Mouse (Mus musculus) CH12.LX (cell line): ENCODE measurements around the gene Dolk. TPM values are rescaled to one million over a fixed set of nuclear protein-coding genes. Genes with fewer than 3 reads are reported as not detected.
A peak's percentile ranks its signal among the peaks of the same experiment; 100 is the strongest.

ENCODE experiments used
- DNase-seq: peaks from one replicate; pipeline ENCODE4 v3.0.0-alpha.2; 2013; ENCODE audit errors: extremely low read depth
- H3K27ac ChIP-seq: 2 replicates; pipeline ENCODE4 v1.5.1; 2012; ENCODE audit warnings: low read depth, mild to moderate bottlenecking, control low read depth, moderate library complexity; ENCODE audit not compliant: insufficient read depth
- H3K27me3 ChIP-seq: replicated peaks from 2 replicates; pipeline ENCODE3; 2012; ENCODE audit warnings: inconsistent platforms
- H3K36me3 ChIP-seq, 2 experiments: replicated peaks in 1 of 2; 2 replicates each; pipeline versions ENCODE3 to v1.6.1; 2012; ENCODE audit warnings: inconsistent platforms in 1 of 2, low read length in 1 of 2, mild to moderate bottlenecking in 1 of 2, mixed read lengths in 1 of 2, moderate library complexity in 1 of 2; ENCODE audit not compliant: control insufficient read depth in 1 of 2, insufficient read depth in 1 of 2
- H3K4me1 ChIP-seq, 2 experiments: 2 replicates each; pipeline ENCODE4 v1.6.1; 2012; ENCODE audit warnings: inconsistent platforms in 1 of 2, moderate library complexity in 1 of 2; ENCODE audit not compliant: insufficient read depth in 2 of 2, control insufficient read depth in 1 of 2
- H3K4me2 ChIP-seq: 2 replicates; pipeline ENCODE4 v1.6.1; 2012; ENCODE audit warnings: low read depth, mild to moderate bottlenecking, control low read depth; ENCODE audit not compliant: poor library complexity, insufficient read depth, severe bottlenecking
- H3K4me3 ChIP-seq, 3 experiments: fragments of 150-350 bp in 1 of 3; sonication (generic) in 1 of 3; replicated peaks in 1 of 3; 2 replicates each; pipeline versions ENCODE3 to v1.5.1; 2011 to 2012; ENCODE audit warnings: low read depth in 2 of 3, low read length in 2 of 3, mild to moderate bottlenecking in 2 of 3, moderate library complexity in 2 of 3, control low read depth in 1 of 3, improper control_type of control experiment in 1 of 3, inconsistent platforms in 1 of 3, mixed read lengths in 1 of 3; ENCODE audit not compliant: poor library complexity in 1 of 3
- H3K79me2 ChIP-seq: replicated peaks from 2 replicates; pipeline ENCODE4 v1.6.1; 2012; ENCODE audit warnings: mild to moderate bottlenecking, moderate library complexity; ENCODE audit not compliant: control insufficient read depth, poor library complexity, insufficient read depth, severe bottlenecking; ENCODE audit errors: extremely low read depth
- H3K9ac ChIP-seq: 2 replicates; pipeline ENCODE4 v1.6.1; 2012; ENCODE audit warnings: low read depth, mild to moderate bottlenecking, control low read depth, moderate library complexity; ENCODE audit not compliant: insufficient read depth
- H3K9me3 ChIP-seq: replicated peaks from 2 replicates; pipeline ENCODE3; 2012; ENCODE audit warnings: low read length, inconsistent platforms, mixed read lengths
- BHLHE40 ChIP-seq: IDR thresholded peaks from 2 replicates; pipeline ENCODE4 v1.6.1; 2011; ENCODE audit warnings: mild to moderate bottlenecking, low read depth, low read length, improper control_type of control experiment
- CHD1 ChIP-seq: IDR thresholded peaks from 2 replicates; pipeline ENCODE4 v1.6.1; 2012; ENCODE audit warnings: low read depth, low read length, improper control_type of control experiment, inconsistent platforms
- CHD2 ChIP-seq: IDR thresholded peaks from 2 replicates; pipeline ENCODE4 v1.6.1; 2011; ENCODE audit warnings: low read length, improper control_type of control experiment
- E2F4 ChIP-seq: IDR thresholded peaks from 2 replicates; pipeline ENCODE4 v1.6.1; 2011; ENCODE audit warnings: low read depth, low read length, improper control_type of control experiment; ENCODE audit not compliant: insufficient replicate concordance
- ELF1 ChIP-seq: IDR thresholded peaks from 2 replicates; pipeline ENCODE4 v1.6.1; 2014; ENCODE audit warnings: low read depth, mild to moderate bottlenecking, inconsistent platforms, low read length, improper control_type of control experiment
- EP300 ChIP-seq: IDR thresholded peaks from 2 replicates; pipeline ENCODE4 v1.6.1; 2011; ENCODE audit warnings: low read length, improper control_type of control experiment
- ETS1 ChIP-seq: conservative IDR thresholded peaks from 2 replicates; pipeline ENCODE4 v1.6.1; 2012; ENCODE audit warnings: low read depth, mild to moderate bottlenecking, inconsistent platforms, low read length, improper control_type of control experiment, moderate library complexity
- HCFC1 ChIP-seq: IDR thresholded peaks from 2 replicates; pipeline ENCODE4 v1.6.1; 2012; ENCODE audit warnings: low read depth, mild to moderate bottlenecking, inconsistent platforms, low read length, improper control_type of control experiment
- IRF4 ChIP-seq: IDR thresholded peaks from 2 replicates; pipeline ENCODE4 v1.6.1; 2014; ENCODE audit warnings: low read depth, mild to moderate bottlenecking, inconsistent platforms, low read length, improper control_type of control experiment
- JUND ChIP-seq: conservative IDR thresholded peaks from 2 replicates; pipeline ENCODE4 v1.6.1; 2011; ENCODE audit warnings: low read depth, low read length, improper control_type of control experiment
- KAT2A ChIP-seq: IDR thresholded peaks from 2 replicates; pipeline ENCODE4 v1.6.1; 2012; ENCODE audit warnings: low read length, improper control_type of control experiment, inconsistent platforms; ENCODE audit not compliant: insufficient replicate concordance
- MAFK ChIP-seq: IDR thresholded peaks from 2 replicates; pipeline ENCODE4 v1.6.1; 2011; ENCODE audit warnings: low read length, improper control_type of control experiment; ENCODE audit not compliant: insufficient replicate concordance
- MAX ChIP-seq: IDR thresholded peaks from 2 replicates; pipeline ENCODE4 v1.6.1; 2011; ENCODE audit warnings: low read length, improper control_type of control experiment
- MAZ ChIP-seq: IDR thresholded peaks from 2 replicates; pipeline ENCODE4 v1.6.1; 2012; ENCODE audit warnings: low read depth, mild to moderate bottlenecking, inconsistent platforms, low read length, improper control_type of control experiment, moderate library complexity
- MXI1 ChIP-seq: IDR thresholded peaks from 2 replicates; pipeline ENCODE4 v1.6.1; 2011; ENCODE audit warnings: mild to moderate bottlenecking, low read depth, low read length, improper control_type of control experiment
- MYC ChIP-seq: IDR thresholded peaks from 2 replicates; pipeline ENCODE4 v1.6.1; 2011; ENCODE audit warnings: low read depth, mild to moderate bottlenecking, improper control_type of control experiment, low read length
- NELFE ChIP-seq: IDR thresholded peaks from 2 replicates; pipeline ENCODE4 v1.6.1; 2011; ENCODE audit warnings: low read depth, low read length, improper control_type of control experiment
- NRF1 ChIP-seq: IDR thresholded peaks from 2 replicates; pipeline ENCODE4 v1.6.1; 2014; ENCODE audit warnings: low read depth, mild to moderate bottlenecking, inconsistent platforms, low read length, improper control_type of control experiment, moderate library complexity
- POLR2A ChIP-seq: IDR thresholded peaks from 2 replicates; pipeline ENCODE4 v1.6.1; 2011; ENCODE audit warnings: low read depth, mild to moderate bottlenecking, improper control_type of control experiment, low read length
- POLR2AphosphoS2 ChIP-seq: IDR thresholded peaks from 2 replicates; pipeline ENCODE4 v1.6.1; 2011; ENCODE audit warnings: low read depth, low read length, improper control_type of control experiment
- RCOR1 ChIP-seq: conservative IDR thresholded peaks from 2 replicates; pipeline ENCODE4 v1.6.1; 2012; ENCODE audit warnings: low read depth, mild to moderate bottlenecking, inconsistent platforms, low read length, improper control_type of control experiment
- SIN3A ChIP-seq: IDR thresholded peaks from 2 replicates; pipeline ENCODE4 v1.6.1; 2012; ENCODE audit warnings: low read length, improper control_type of control experiment, inconsistent platforms
- SMC3 ChIP-seq: IDR thresholded peaks from 2 replicates; pipeline ENCODE4 v1.6.1; 2011; ENCODE audit warnings: low read depth, low read length, improper control_type of control experiment
- TCF12 ChIP-seq: IDR thresholded peaks from 2 replicates; pipeline ENCODE4 v1.6.1; 2014; ENCODE audit warnings: low read depth, mild to moderate bottlenecking, inconsistent platforms, low read length, improper control_type of control experiment
- USF1 ChIP-seq: IDR thresholded peaks from 2 replicates; pipeline ENCODE4 v1.6.1; 2014; ENCODE audit warnings: low read depth, mild to moderate bottlenecking, inconsistent platforms, low read length, improper control_type of control experiment
- ZMIZ1 ChIP-seq: IDR thresholded peaks from 2 replicates; pipeline ENCODE4 v1.6.1; 2012; ENCODE audit warnings: low read depth, mild to moderate bottlenecking, inconsistent platforms, low read length, improper control_type of control experiment
- dilution Hi-C: fragments of 300-500 bp; cut with MboI; formaldehyde crosslinking; loops from 2 replicates; pipeline ENCODE4 v1.14.3; 2020; ENCODE audit warnings: low sequenced_read_pairs; ENCODE audit not compliant: extremely low pct_unique_long_range_greater_than_20kb, extremely low pct_ligation_motif_present
- in situ Hi-C: fragments of 300-500 bp; cut with MboI; formaldehyde crosslinking; loops from 3 replicates; pipeline ENCODE4 v1.14.3; 2019; ENCODE audit warnings: low sequenced_read_pairs, low pct_ligation_motif_present, low pct_unique_long_range_greater_than_20kb, mixed read lengths
- polyA plus RNA-seq: library from polyadenylated mRNA; unstranded; fragments of >175 nt; gene quantifications from 2 replicates; pipeline ENCODE4 v1.2.1, GENCODE M21; 2012; ENCODE audit warnings: low read depth; ENCODE audit not compliant: insufficient read length
- total RNA-seq, 2 experiments: library from RNA; depleted of rRNA; stranded (reverse); fragments of 300-350 nt in 1 of 2; fragments of >200 nt in 1 of 2; gene quantifications; 2 replicates each; pipeline ENCODE4 v1.2.3; 2012 to 2014

Dolk gene
- total and polyA plus RNA-seq, 3 experiments = 11.6 to 17.4 (median 11.8) TPM

DNA sequence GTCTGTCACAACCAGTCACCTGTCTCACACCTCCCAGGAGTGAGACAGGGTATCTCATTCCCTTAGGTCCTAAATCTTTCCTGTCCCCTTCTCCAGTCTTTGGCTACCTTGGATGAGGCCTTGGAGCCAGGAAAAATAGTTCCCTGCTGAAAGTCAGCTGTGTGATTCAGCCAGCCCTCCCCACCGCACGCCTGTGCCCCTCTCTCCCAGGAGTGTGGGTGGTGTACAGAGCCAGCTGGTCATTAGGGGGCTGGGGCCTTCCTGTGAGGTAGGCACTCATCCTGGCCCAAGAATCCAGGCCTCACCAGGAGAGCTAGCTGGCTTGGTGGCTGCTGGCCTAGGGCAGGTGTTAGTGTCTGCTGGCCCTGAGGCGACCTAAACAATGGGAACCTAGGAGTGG lies 33.6 kb downstream of the Dolk start:
- Histone ChIP-seq H3K27ac (no peak overlapping the region), H3K9me3 (no peaks in the 10 kb centered on the region), H3K9ac (no peak overlapping the region), H3K4me3 (no peak overlapping the region), H3K36me3 (peaks cover 25 to 61% of the 10 kb centered on the region in 2 experiments), H3K27me3 (no peaks in the 10 kb centered on the region), H3K79me2 (no peaks in the 10 kb centered on the region), H3K4me1 (peaks cover 15 to 36% of the 10 kb centered on the region in 2 experiments), H3K4me2 (no peak overlapping the region)
- TF ChIP-seq EP300 (no peak), NELFE (no peak), MYC (no peak), NRF1 (no peak), MXI1 (no peak), RCOR1 (no peak), CHD1 (no peak)
- in situ Hi-C loops (no loop called here), dilution Hi-C loops (no loop called here)
- no peak for DNase-seq

DNA sequence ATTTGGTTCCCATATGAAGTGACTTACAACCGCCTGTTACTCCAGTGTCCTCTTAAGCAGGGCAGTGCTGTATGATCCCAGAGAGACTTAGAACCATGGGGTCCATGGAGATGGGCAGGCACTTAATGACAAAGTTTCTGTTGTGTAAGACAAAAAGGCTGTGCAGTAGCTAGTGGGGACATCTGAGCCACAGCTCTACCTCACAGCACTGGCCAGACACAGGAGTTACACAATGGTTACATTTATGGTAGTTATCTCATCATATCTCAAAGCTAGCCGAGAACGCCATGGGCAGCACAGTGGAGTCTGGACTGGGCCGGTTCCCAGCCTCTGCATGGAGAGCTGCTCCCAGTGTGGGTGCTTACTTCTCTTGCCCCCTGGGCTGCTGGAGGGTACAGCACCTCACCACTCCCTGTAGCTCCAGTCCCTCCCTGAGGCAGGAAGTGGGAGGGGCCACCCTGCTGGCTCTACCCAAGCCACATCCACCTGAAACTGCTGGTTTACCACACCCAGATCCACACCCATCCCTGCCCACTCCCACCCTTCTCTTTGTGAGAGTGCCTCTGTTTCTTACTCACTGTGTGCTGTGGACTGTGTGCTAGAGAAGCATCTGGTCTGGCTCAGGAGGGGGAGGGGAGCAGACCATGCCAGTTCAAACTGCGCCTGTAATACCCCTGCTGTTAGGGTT lies 34.6 kb downstream of the Dolk start:
- Histone ChIP-seq H3K4me1 (peaks cover 14 to 36% of the 10 kb centered on the region in 2 experiments), H3K36me3 (peaks cover 16 to 56% of the 10 kb centered on the region in 2 experiments), H3K27ac (no peak overlapping the region), H3K4me3 (no peak overlapping the region), H3K27me3 (no peaks in the 10 kb centered on the region), H3K9ac (no peak overlapping the region), H3K4me2 (no peak overlapping the region), H3K9me3 (no peaks in the 10 kb centered on the region), H3K79me2 (no peaks in the 10 kb centered on the region)
- TF ChIP-seq POLR2AphosphoS2 (no peak), ZMIZ1 (no peak), ELF1 (peak; percentile 58; the same call in 1 of the 2 replicates), SIN3A (0 out of 2 replicates have a peak, but pooled peaks have one; percentile 6), MXI1 (0 out of 2 replicates have a peak, but pooled peaks have one; percentile 6), JUND (no peak), CHD2 (peak; percentile 67; the same call in 1 of the 2 replicates), NELFE (peak; percentile 30; the same call in 1 of the 2 replicates), MAZ (0 out of 2 replicates have a peak, but pooled peaks have one; percentile 36), SMC3 (no peak), TCF12 (0 out of 2 replicates have a peak, but pooled peaks have one; percentile 30), MAX (peak; percentile 16; the same call in 1 of the 2 replicates), E2F4 (no peak), KAT2A (no peak), IRF4 (peak; percentile 59), ETS1 (peak; percentile 12; the same call in 1 of the 2 replicates), USF1 (no peak), RCOR1 (no peak), BHLHE40 (no peak), POLR2A (peak; percentile 62), EP300 (no peak), MAFK (no peak), HCFC1 (peak; percentile 38; the same call in 1 of the 2 replicates)
- in situ Hi-C loops (no loop called here), dilution Hi-C loops (no loop called here)
- peak; percentile 86 for DNase-seq
